Mouse (Mus musculus) C3H10T1/2 (cell line): ENCODE measurements around the gene Hdc. TPM values are rescaled to one million over a fixed set of nuclear protein-coding genes. Genes with fewer than 3 reads are reported as not detected.

Source experiments
- polyA plus RNA-seq, 2 experiments: library from polyadenylated mRNA; unstranded; fragments of >200 nt; fragmentation: generic; extraction: Trizol; gene quantifications; one replicate each; pipeline ENCODE4 v1.2.1; 2012; ENCODE audit warnings: missing spikeins in 2 of 2

Hdc gene
- under 1 TPM; 0.06 to 0.45 TPM for polyA plus RNA-seq

DNA sequence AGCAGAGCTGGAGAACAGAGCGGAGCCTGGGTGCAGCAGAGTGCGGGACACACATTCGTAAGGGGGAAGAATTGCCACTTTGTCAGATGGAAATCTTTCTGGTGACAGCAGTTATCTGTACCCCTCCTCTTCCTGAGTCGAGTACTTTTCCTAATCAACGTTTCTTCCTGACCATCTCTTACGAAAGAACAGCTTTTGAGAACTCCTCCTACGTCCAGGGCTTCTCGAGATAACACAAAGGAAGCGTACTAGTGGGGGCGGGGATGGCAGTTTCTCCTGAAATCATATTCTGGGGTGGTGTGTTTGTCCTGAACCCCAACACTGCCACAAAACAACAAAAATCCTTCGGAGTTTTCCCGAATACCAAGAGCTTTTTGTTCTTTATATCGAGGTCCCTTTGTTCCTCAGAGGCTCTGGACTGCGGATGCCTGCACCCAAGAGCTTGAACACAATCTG, at the start of gene Hdc:
Hdc (minus strand) TSS at position 51 of the 456 bp plus-strand sequence.

GRCm38 (mm10) chr2:126552357-126553290, 66.5 kb downstream of the Hdc start, which contains the start of gene Slc27a2:
Slc27a2 (plus strand) TSS chr2:126552407.

Other genes with a start within 250 kb of the Hdc start
- gene Atp8b4, start 118.6 kb downstream of the Hdc start, polyA plus RNA-seq = under 1 TPM; under 0.01 to 0.01 TPM
- gene Slc27a2, start 66.9 kb downstream of the Hdc start, polyA plus RNA-seq = not detected
- gene Gabpb1, start 57.0 kb upstream of the Hdc start, polyA plus RNA-seq = 1 to 10 TPM; 2.1 to 9.2 TPM
- gene Usp8, start 88.0 kb upstream of the Hdc start, polyA plus RNA-seq = 10 to 100 TPM in 1 of 2 experiments, under 1 TPM in 1; 0.87 to 12.4 TPM
- gene Usp50, start 164.2 kb upstream of the Hdc start, polyA plus RNA-seq = 1 to 10 TPM in 1 of 2 experiments, under 1 TPM in 1; 0.78 to 2.5 TPM